ENCODE assay signal across 8 mouse cellular contexts in genomic region chr11:115509773-115510506, GRCm38 (mm10). TPM values are rescaled to one million over a fixed set of nuclear protein-coding genes. Genes with fewer than 3 reads are reported as not detected.
DNase-seq lines count a peak whose midpoint lies in the region; ATAC-seq and TF ChIP-seq lines count a peak whose summit lies in the region.

No protein-coding gene starts in this region.

- H3K36me3 ChIP-seq in G1E (replicated peaks): peaks cover 59% of the 10 kb centered on the region
- no peaks in the 10 kb centered on the region for H3K36me3 ChIP-seq in heart, embryonic 11.5 days (ENCODE audit: control insufficient read depth, insufficient read depth, low read length)
- peaks cover 5% of the 10 kb centered on the region; the same call in 1 of the 2 replicates for H3K36me3 ChIP-seq in liver, embryonic 11.5 days (ENCODE audit: control insufficient read depth, insufficient read depth, low read length)

- no peak for TF ChIP-seq CTCF in G1E (IDR thresholded peaks at IDR 0.05; ENCODE audit: low read depth, low read length)

- no peaks in the 10 kb centered on the region for H3K27me3 ChIP-seq in G1E (ENCODE audit: insufficient read depth, low read length)
- H3K27me3 ChIP-seq in heart, embryonic 11.5 days (ENCODE audit: control insufficient read depth, insufficient read depth, low read length): no peaks in the 10 kb centered on the region
- no peaks in the 10 kb centered on the region for H3K27me3 ChIP-seq in liver, embryonic 11.5 days (replicated peaks; ENCODE audit: control insufficient read depth, insufficient read depth, low read length)

- DNase-seq in gastrocnemius, postnatal 14 days: peak; percentile 29
- no peak for DNase-seq in gastrocnemius, adult 8-10 months (ENCODE audit: low spot score in 2 of 2)
- DNase-seq in G1E (ENCODE audit: low spot score): no peak
- DNase-seq in liver, embryonic 11.5 days (ENCODE audit: low spot score): no peak
- DNase-seq in yolk sac, embryonic 10.5 days (ENCODE audit: low spot score): peak; percentile 77
- DNase-seq in cerebellum, postnatal 14 days: no peak
- DNase-seq in adrenal gland, postnatal 4 days (ENCODE audit: low spot score in 2 of 2): no peak

- H3K4me1 ChIP-seq in G1E (ENCODE audit: insufficient read depth, low read depth, low read length): peaks cover 75% of the 10 kb centered on the region
- peaks cover 68% of the 10 kb centered on the region for H3K4me1 ChIP-seq in heart, embryonic 11.5 days (ENCODE audit: control insufficient read depth, insufficient read depth, low read length)
- peaks cover 70% of the 10 kb centered on the region for H3K4me1 ChIP-seq in liver, embryonic 11.5 days (replicated peaks; ENCODE audit: control insufficient read depth, insufficient read depth, low read length)

- peak overlapping the region; percentile 33; the same call in 1 of the 2 replicates for H3K4me3 ChIP-seq in G1E (ENCODE audit: low read depth, low read length)
- H3K4me3 ChIP-seq in heart, embryonic 11.5 days (ENCODE audit: low read depth, low read length): peak overlapping the region; percentile 100
- peak overlapping the region; percentile 99 for H3K4me3 ChIP-seq in liver, embryonic 11.5 days (ENCODE audit: low read depth, low read length)

- peak overlapping the region; percentile 58 for H3K9ac ChIP-seq in heart, embryonic 11.5 days (ENCODE audit: low read depth, low read length)
- peak overlapping the region; percentile 47 for H3K9ac ChIP-seq in liver, embryonic 11.5 days (ENCODE audit: low read depth, low read length)

- H3K4me2 ChIP-seq in heart, embryonic 11.5 days: peak overlapping the region; percentile 90
- H3K4me2 ChIP-seq in liver, embryonic 11.5 days: peak overlapping the region; percentile 87

- ATAC-seq in G1E (ENCODE audit: extremely low read depth, insufficient number of reproducible peaks, low FRiP score, poor library complexity, severe bottlenecking): no peak
- no peak for ATAC-seq in heart, embryonic 11.5 days (replicated peaks; ENCODE audit: insufficient number of reproducible peaks, low FRiP score, low TSS enrichment)
- 0 out of 2 replicates have a peak, but pooled peaks have one; percentile 15 for ATAC-seq in liver, embryonic 11.5 days (replicated peaks; ENCODE audit: low FRiP score)

- peak overlapping the region; percentile 79 for H3K27ac ChIP-seq in heart, embryonic 11.5 days (ENCODE audit: low read depth, low read length)
- peak overlapping the region; percentile 91 for H3K27ac ChIP-seq in liver, embryonic 11.5 days (ENCODE audit: low read depth, low read length)

- 23% methylated on average over 6 of the region's 6 CpGs for WGBS in heart, embryonic 11.5 days (ENCODE audit: insufficient replicate concordance)
- WGBS in liver, embryonic 11.5 days: 29% methylated on average over 6 of the region's 6 CpGs

- intact Hi-C loops in gastrocnemius, postnatal 14 days (cut with DNase I; ENCODE audit: low total_unique reads): no loop called here

- no peaks in the 10 kb centered on the region for H3K9me3 ChIP-seq in G1E (replicated peaks)
- H3K9me3 ChIP-seq in heart, embryonic 11.5 days (replicated peaks; ENCODE audit: control insufficient read depth, low read length): no peaks in the 10 kb centered on the region
- no peaks in the 10 kb centered on the region for H3K9me3 ChIP-seq in liver, embryonic 11.5 days (ENCODE audit: control insufficient read depth, low read length)

RNA-seq across cellular contexts. Expression of gene Jpt1, which starts 4.2 kb away (rescaled TPM):
- total RNA-seq in gastrocnemius, postnatal 14 days (2021): 10 to 100 TPM; 84.9 to 97.5 TPM
- 10 to 100 TPM; 64.3 to 70.0 (median 66.3) TPM for total RNA-seq in gastrocnemius, adult 8-10 months (2022)
- total RNA-seq in G1E (2014; fragmentation: Nextera tagmentation) (172 and 222 TPM in 2 replicates), G1E (2017) (186 and 196 TPM in 2 replicates)
- 202 and 218 TPM in 2 replicates for polyA plus RNA-seq in G1E (2012)
- polyA plus RNA-seq in heart, embryonic 11.5 days (2014; fragmentation: Nextera tagmentation; extraction: Ambion mirVana): 434 and 457 TPM in 2 replicates
- polyA plus RNA-seq in liver, embryonic 11.5 days (2014; fragmentation: Nextera tagmentation; extraction: Ambion mirVana): 435 and 437 TPM in 2 replicates
- 100 to 1,000 TPM; 149 to 164 TPM for total RNA-seq in adrenal gland, postnatal 4 days (2021)

RNA-seq across cellular contexts. Expression of gene Nt5c, which starts 18.3 kb away (rescaled TPM):
- 10 to 100 TPM; 11.9 to 15.1 TPM for total RNA-seq in gastrocnemius, postnatal 14 days (2021)
- total RNA-seq in gastrocnemius, adult 8-10 months (2022): 1 to 10 TPM; 5.4 to 7.4 (median 6.6) TPM
- total RNA-seq in G1E (2014; fragmentation: Nextera tagmentation) (43.7 and 47.1 TPM in 2 replicates), G1E (2017) (145 and 161 TPM in 2 replicates)
- 67.4 and 118 TPM in 2 replicates for polyA plus RNA-seq in G1E (2012)
- polyA plus RNA-seq in heart, embryonic 11.5 days (2014; fragmentation: Nextera tagmentation; extraction: Ambion mirVana): 70.5 and 76.3 TPM in 2 replicates
- polyA plus RNA-seq in liver, embryonic 11.5 days (2014; fragmentation: Nextera tagmentation; extraction: Ambion mirVana): 96.8 and 105 TPM in 2 replicates
- total RNA-seq in adrenal gland, postnatal 4 days (2021): 100 to 1,000 TPM in 1 of 2 experiments, 10 to 100 TPM in 1; 91.6 to 113 TPM

RNA-seq across cellular contexts. Expression of gene Sumo2, which starts 26.1 kb away (rescaled TPM):
- total RNA-seq in gastrocnemius, postnatal 14 days (2021): 100 to 1,000 TPM; 121 to 143 TPM
- total RNA-seq in gastrocnemius, adult 8-10 months (2022): 100 to 1,000 TPM; 138 to 163 (median 141) TPM
- total RNA-seq in G1E (2014; fragmentation: Nextera tagmentation) (491 and 596 TPM in 2 replicates), G1E (2017) (642 and 699 TPM in 2 replicates)
- polyA plus RNA-seq in G1E (2012): 393 and 421 TPM in 2 replicates
- 702 and 712 TPM in 2 replicates for polyA plus RNA-seq in heart, embryonic 11.5 days (2014; fragmentation: Nextera tagmentation; extraction: Ambion mirVana)
- 874 and 889 TPM in 2 replicates for polyA plus RNA-seq in liver, embryonic 11.5 days (2014; fragmentation: Nextera tagmentation; extraction: Ambion mirVana)
- 100 to 1,000 TPM; 361 to 374 TPM for total RNA-seq in adrenal gland, postnatal 4 days (2021)

RNA-seq across cellular contexts. Expression of gene Armc7, which starts 34.5 kb away (rescaled TPM):
- total RNA-seq in gastrocnemius, postnatal 14 days (2021): 1 to 10 TPM; 1.4 TPM
- total RNA-seq in gastrocnemius, adult 8-10 months (2022): 1 to 10 TPM; 1.0 to 1.8 (median 1.5) TPM
- 6.0 and 8.4 TPM in 2 replicates for total RNA-seq in G1E (2014; fragmentation: Nextera tagmentation)
- 5.9 and 7.8 TPM in 2 replicates for total RNA-seq in G1E (2017)
- 24.4 and 29.0 TPM in 2 replicates for polyA plus RNA-seq in G1E (2012)
- polyA plus RNA-seq in heart, embryonic 11.5 days (2014; fragmentation: Nextera tagmentation; extraction: Ambion mirVana): 5.1 and 5.7 TPM in 2 replicates
- 5.7 and 6.0 TPM in 2 replicates for polyA plus RNA-seq in liver, embryonic 11.5 days (2014; fragmentation: Nextera tagmentation; extraction: Ambion mirVana)
- 1 to 10 TPM; 7.6 to 8.5 TPM for total RNA-seq in adrenal gland, postnatal 4 days (2021)

RNA-seq across cellular contexts. Expression of gene Slc16a5, which starts 47.7 kb away (rescaled TPM):
- total RNA-seq in gastrocnemius, postnatal 14 days (2021): not detected
- total RNA-seq in gastrocnemius, adult 8-10 months (2022): not detected
- not detected in 2 replicates for total RNA-seq in G1E (2014; fragmentation: Nextera tagmentation)
- 0.05 TPM in 1 of 2 replicates, not detected in the other for total RNA-seq in G1E (2017)
- not detected in 2 replicates for polyA plus RNA-seq in G1E (2012)
- polyA plus RNA-seq in heart, embryonic 11.5 days (2014; fragmentation: Nextera tagmentation; extraction: Ambion mirVana): not detected in 2 replicates
- polyA plus RNA-seq in liver, embryonic 11.5 days (2014; fragmentation: Nextera tagmentation; extraction: Ambion mirVana): not detected in 2 replicates
- 1 to 10 TPM in 1 of 2 experiments, under 1 TPM in 1; 0.51 to 3.6 TPM for total RNA-seq in adrenal gland, postnatal 4 days (2021)

Comparison
In these comparisons a context has a peak if more than half of its experiments do, and no peak if none do; other contexts are left out.
1. DNase-seq: peak in gastrocnemius, postnatal 14 days (single experiment) and yolk sac, embryonic 10.5 days (single experiment); none in gastrocnemius, adult 8-10 months (0 of 2), G1E (single experiment), liver, embryonic 11.5 days (single experiment), cerebellum, postnatal 14 days (0 of 2) and adrenal gland, postnatal 4 days (0 of 2).
2. H3K4me3 ChIP-seq: peak in every context shown above with its lines; median percentile 100 in heart, embryonic 11.5 days; 99 in liver, embryonic 11.5 days; 33 in G1E.